Mouse (Mus musculus) erythroblast, adult 5-6 weeks (primary cell): ENCODE measurements around the gene Spint5. TPM values are rescaled to one million over a fixed set of nuclear protein-coding genes. Genes with fewer than 3 reads are reported as not detected.

Source experiments
- total RNA-seq, 2 experiments: library from RNA; stranded (forward) in 1 of 2; stranded (reverse) in 1 of 2; fragments of 150-400 nt in 1 of 2; fragments of 200-764, 138-1000 nt in 1 of 2; gene quantifications; 2 replicates each; pipeline versions ENCODE4 v1.2.3 to v1.2.4; 2015 to 2017; ENCODE audit warnings: low replicate concordance in 2 of 2

The Spint5 gene
- total RNA-seq, 2 experiments from 2014 or later = not detected

Other genes starting within 250 kb of the Spint5 start
Only the 30 nearest of the 31 such genes appear.
- gene Trp53tg5, start 241.6 kb upstream of the Spint5 start, total RNA-seq (2015; ENCODE audit: low replicate concordance) = not detected in 2 replicates
- not detected in 2 replicates for gene Trp53tg5, start 241.6 kb upstream of the Spint5 start, total RNA-seq (2017; ENCODE audit: low replicate concordance)
- 2.1 TPM in 1 of 2 replicates, not detected in the other for gene Dbndd2, start 229.2 kb upstream of the Spint5 start, total RNA-seq (2015; ENCODE audit: low replicate concordance)
- gene Dbndd2, start 229.2 kb upstream of the Spint5 start, total RNA-seq (2017; ENCODE audit: low replicate concordance) = 0.84 and 3.9 TPM in 2 replicates
- gene Pigt, start 217.8 kb upstream of the Spint5 start, total RNA-seq (2015; ENCODE audit: low replicate concordance) = 13.6 and 17.1 TPM in 2 replicates
- gene Pigt, start 217.8 kb upstream of the Spint5 start, total RNA-seq (2017; ENCODE audit: low replicate concordance) = 7.0 and 8.6 TPM in 2 replicates
- not detected in 2 replicates for gene Wfdc2, start 152.9 kb upstream of the Spint5 start, total RNA-seq (2015; ENCODE audit: low replicate concordance)
- gene Wfdc2, start 152.9 kb upstream of the Spint5 start, total RNA-seq (2017; ENCODE audit: low replicate concordance) = not detected in 2 replicates
- gene Spint3, start 141.8 kb upstream of the Spint5 start, total RNA-seq (2015; ENCODE audit: low replicate concordance) = not detected in 2 replicates
- gene Spint3, start 141.8 kb upstream of the Spint5 start, total RNA-seq (2017; ENCODE audit: low replicate concordance) = not detected in 2 replicates
- gene Wfdc6a, start 129.9 kb upstream of the Spint5 start, total RNA-seq (2015; ENCODE audit: low replicate concordance) = not detected in 2 replicates
- not detected in 2 replicates for gene Wfdc6a, start 129.9 kb upstream of the Spint5 start, total RNA-seq (2017; ENCODE audit: low replicate concordance)
- gene Eppin, start 121.7 kb upstream of the Spint5 start, total RNA-seq (2015; ENCODE audit: low replicate concordance) = not detected in 2 replicates
- not detected in 2 replicates for gene Eppin, start 121.7 kb upstream of the Spint5 start, total RNA-seq (2017; ENCODE audit: low replicate concordance)
- gene Wfdc6b, start 101.8 kb upstream of the Spint5 start, total RNA-seq (2015; ENCODE audit: low replicate concordance) = not detected in 2 replicates
- gene Wfdc6b, start 101.8 kb upstream of the Spint5 start, total RNA-seq (2017; ENCODE audit: low replicate concordance) = not detected in 2 replicates
- gene Wfdc8, start 101.7 kb upstream of the Spint5 start, total RNA-seq (2015; ENCODE audit: low replicate concordance) = not detected in 2 replicates
- gene Wfdc8, start 101.7 kb upstream of the Spint5 start, total RNA-seq (2017; ENCODE audit: low replicate concordance) = not detected in 2 replicates
- not detected in 2 replicates for gene Wfdc16, start 76.5 kb upstream of the Spint5 start, total RNA-seq (2015; ENCODE audit: low replicate concordance)
- gene Wfdc16, start 76.5 kb upstream of the Spint5 start, total RNA-seq (2017; ENCODE audit: low replicate concordance) = not detected in 2 replicates
- not detected in 2 replicates for gene Wfdc10, start 59.3 kb upstream of the Spint5 start, total RNA-seq (2015; ENCODE audit: low replicate concordance)
- gene Wfdc10, start 59.3 kb upstream of the Spint5 start, total RNA-seq (2017; ENCODE audit: low replicate concordance) = not detected in 2 replicates
- not detected in 2 replicates for gene Wfdc9, start 58.7 kb upstream of the Spint5 start, total RNA-seq (2015; ENCODE audit: low replicate concordance)
- gene Wfdc9, start 58.7 kb upstream of the Spint5 start, total RNA-seq (2017; ENCODE audit: low replicate concordance) = not detected in 2 replicates
- gene Wfdc11, start 41.2 kb upstream of the Spint5 start, total RNA-seq (2015; ENCODE audit: low replicate concordance) = not detected in 2 replicates
- gene Wfdc11, start 41.2 kb upstream of the Spint5 start, total RNA-seq (2017; ENCODE audit: low replicate concordance) = 0.77 TPM in 1 of 2 replicates, not detected in the other
- gene Wfdc13, start 30.2 kb upstream of the Spint5 start, total RNA-seq (2015; ENCODE audit: low replicate concordance) = not detected in 2 replicates
- gene Wfdc13, start 30.2 kb upstream of the Spint5 start, total RNA-seq (2017; ENCODE audit: low replicate concordance) = not detected in 2 replicates
- not detected in 2 replicates for gene Spint4, start 16.8 kb upstream of the Spint5 start, total RNA-seq (2015; ENCODE audit: low replicate concordance)
- not detected in 2 replicates for gene Spint4, start 16.8 kb upstream of the Spint5 start, total RNA-seq (2017; ENCODE audit: low replicate concordance)
- gene Wfdc3, start 30.6 kb downstream of the Spint5 start, total RNA-seq (2015; ENCODE audit: low replicate concordance) = 16.7 and 19.9 TPM in 2 replicates
- 10.0 and 12.8 TPM in 2 replicates for gene Wfdc3, start 30.6 kb downstream of the Spint5 start, total RNA-seq (2017; ENCODE audit: low replicate concordance)
- 79.2 and 130 TPM in 2 replicates for gene Dnttip1, start 30.7 kb downstream of the Spint5 start, total RNA-seq (2015; ENCODE audit: low replicate concordance)
- 137 and 237 TPM in 2 replicates for gene Dnttip1, start 30.7 kb downstream of the Spint5 start, total RNA-seq (2017; ENCODE audit: low replicate concordance)
- 268 and 318 TPM in 2 replicates for gene Ube2c, start 54.6 kb downstream of the Spint5 start, total RNA-seq (2015; ENCODE audit: low replicate concordance)
- 123 and 215 TPM in 2 replicates for gene Ube2c, start 54.6 kb downstream of the Spint5 start, total RNA-seq (2017; ENCODE audit: low replicate concordance)
- not detected in 2 replicates for gene Tnnc2, start 64.7 kb downstream of the Spint5 start, total RNA-seq (2015; ENCODE audit: low replicate concordance)
- not detected in 2 replicates for gene Tnnc2, start 64.7 kb downstream of the Spint5 start, total RNA-seq (2017; ENCODE audit: low replicate concordance)
- gene Snx21, start 70.5 kb downstream of the Spint5 start, total RNA-seq (2015; ENCODE audit: low replicate concordance) = 2.1 and 2.9 TPM in 2 replicates
- 0.43 and 0.98 TPM in 2 replicates for gene Snx21, start 70.5 kb downstream of the Spint5 start, total RNA-seq (2017; ENCODE audit: low replicate concordance)
- 9.6 and 10.0 TPM in 2 replicates for gene Acot8, start 89.6 kb downstream of the Spint5 start, total RNA-seq (2015; ENCODE audit: low replicate concordance)
- gene Acot8, start 89.6 kb downstream of the Spint5 start, total RNA-seq (2017; ENCODE audit: low replicate concordance) = 15.8 and 20.8 TPM in 2 replicates
- 0.58 and 1.9 TPM in 2 replicates for gene Zswim3, start 89.8 kb downstream of the Spint5 start, total RNA-seq (2015; ENCODE audit: low replicate concordance)
- gene Zswim3, start 89.8 kb downstream of the Spint5 start, total RNA-seq (2017; ENCODE audit: low replicate concordance) = 2.0 and 4.5 TPM in 2 replicates
- 1.5 and 2.1 TPM in 2 replicates for gene Zswim1, start 107.4 kb downstream of the Spint5 start, total RNA-seq (2015; ENCODE audit: low replicate concordance)
- gene Zswim1, start 107.4 kb downstream of the Spint5 start, total RNA-seq (2017; ENCODE audit: low replicate concordance) = 0.60 and 1.1 TPM in 2 replicates
- gene Spata25, start 113.2 kb downstream of the Spint5 start, total RNA-seq (2015; ENCODE audit: low replicate concordance) = not detected in 2 replicates
- not detected in 2 replicates for gene Spata25, start 113.2 kb downstream of the Spint5 start, total RNA-seq (2017; ENCODE audit: low replicate concordance)
- 26.8 and 36.1 TPM in 2 replicates for gene Ctsa, start 117.6 kb downstream of the Spint5 start, total RNA-seq (2015; ENCODE audit: low replicate concordance)
- gene Ctsa, start 117.6 kb downstream of the Spint5 start, total RNA-seq (2017; ENCODE audit: low replicate concordance) = 33.5 and 39.9 TPM in 2 replicates
- not detected in 2 replicates for gene Neurl2, start 118.2 kb downstream of the Spint5 start, total RNA-seq (2015; ENCODE audit: low replicate concordance)
- gene Neurl2, start 118.2 kb downstream of the Spint5 start, total RNA-seq (2017; ENCODE audit: low replicate concordance) = 1.4 TPM in 1 of 2 replicates, not detected in the other
- gene Pltp, start 142.4 kb downstream of the Spint5 start, total RNA-seq (2015; ENCODE audit: low replicate concordance) = 0.58 and 0.84 TPM in 2 replicates
- 1.8 and 3.3 TPM in 2 replicates for gene Pltp, start 142.4 kb downstream of the Spint5 start, total RNA-seq (2017; ENCODE audit: low replicate concordance)
- gene Pcif1, start 164.0 kb downstream of the Spint5 start, total RNA-seq (2015; ENCODE audit: low replicate concordance) = 5.6 and 22.6 TPM in 2 replicates
- gene Pcif1, start 164.0 kb downstream of the Spint5 start, total RNA-seq (2017; ENCODE audit: low replicate concordance) = 19.0 and 30.5 TPM in 2 replicates
- gene Zfp335, start 196.5 kb downstream of the Spint5 start, total RNA-seq (2015; ENCODE audit: low replicate concordance) = 13.4 and 17.9 TPM in 2 replicates
- 9.9 and 10.3 TPM in 2 replicates for gene Zfp335, start 196.5 kb downstream of the Spint5 start, total RNA-seq (2017; ENCODE audit: low replicate concordance)
- gene Mmp9, start 225.5 kb downstream of the Spint5 start, total RNA-seq (2015; ENCODE audit: low replicate concordance) = 73.6 and 120 TPM in 2 replicates
- gene Mmp9, start 225.5 kb downstream of the Spint5 start, total RNA-seq (2017; ENCODE audit: low replicate concordance) = 31.4 and 35.7 TPM in 2 replicates